Comparison of ENCODE assay signal across 9 mouse cellular contexts in the genomic region with DNA sequence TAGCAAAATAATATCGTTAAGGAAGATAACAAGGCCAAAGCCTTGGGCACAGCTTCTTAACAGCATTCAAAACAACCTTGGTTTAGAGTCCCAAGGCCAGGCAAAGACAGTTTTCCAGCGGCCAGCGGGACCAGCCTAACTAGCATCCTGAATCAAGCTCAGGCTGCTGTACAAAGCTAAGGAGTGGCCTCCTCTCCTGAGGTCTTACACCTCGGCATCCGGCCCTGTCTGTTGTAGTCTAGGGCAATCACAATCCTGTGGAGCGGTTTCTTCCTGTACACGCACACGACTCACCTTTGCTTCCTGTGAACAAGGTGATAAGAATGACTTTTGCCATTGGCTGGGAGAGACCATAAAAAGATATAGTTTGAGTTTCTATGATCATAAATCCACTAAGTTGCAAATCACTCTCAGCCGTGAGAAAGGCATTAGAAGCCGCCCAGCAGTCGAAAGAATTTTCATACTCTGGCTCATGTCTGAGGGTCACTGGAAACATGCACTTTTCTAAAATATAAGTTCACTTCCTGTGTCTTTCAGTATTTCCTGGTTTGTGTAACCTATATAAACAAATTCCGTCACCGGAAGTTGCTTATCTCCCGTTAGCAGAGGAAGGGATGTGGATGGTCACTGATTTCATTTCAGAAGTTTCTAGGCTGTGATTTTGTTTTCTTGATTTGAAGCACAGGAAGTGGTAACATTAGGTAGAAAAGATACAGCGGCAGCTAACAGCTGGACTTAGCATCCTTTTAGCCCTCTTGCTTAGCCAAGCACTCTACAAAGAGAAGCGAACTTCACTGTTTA. TPM values are rescaled to one million over a fixed set of nuclear protein-coding genes. Genes with fewer than 3 reads are reported as not detected.
DNase-seq lines count a peak whose midpoint lies in the region; ATAC-seq lines count a peak whose summit lies in the region.
"Had no signal": no experiment of that assay in that cellular context is flagged by ENCODE, and none has a peak within 500 bp of the region (broad histone marks: within the 10 kb centered on the region; RNA-seq: fewer than 3 reads in every experiment).

No protein-coding gene starts in this region.

- no peak overlapping the region for H3K4me2 ChIP-seq in kidney, embryonic 16.5 days (replicated peaks; ENCODE audit: low read depth, low read length)
- 0 out of 2 replicates have a peak overlapping the region, but pooled peaks have one; percentile 85 for H3K4me2 ChIP-seq in forebrain, embryonic 13.5 days
- H3K4me2 ChIP-seq in midbrain, embryonic 12.5 days (replicated peaks), result no peak overlapping the region

- no peaks in the 10 kb centered on the region for H3K9me3 ChIP-seq in kidney, embryonic 16.5 days (ENCODE audit: low read length)
- H3K9me3 ChIP-seq in forebrain, embryonic 13.5 days (replicated peaks), result no peaks in the 10 kb centered on the region
- no peaks in the 10 kb centered on the region for H3K9me3 ChIP-seq in midbrain, embryonic 12.5 days

- no peak overlapping the region for H3K4me3 ChIP-seq in kidney, embryonic 16.5 days (ENCODE audit: low read length)
- H3K4me3 ChIP-seq in forebrain, embryonic 13.5 days, result no peak overlapping the region
- H3K4me3 ChIP-seq in midbrain, embryonic 12.5 days, result no peak overlapping the region

- H3K36me3 ChIP-seq in kidney, embryonic 16.5 days (ENCODE audit: insufficient read depth, low read length), result no peaks in the 10 kb centered on the region
- no peaks in the 10 kb centered on the region for H3K36me3 ChIP-seq in forebrain, embryonic 13.5 days (ENCODE audit: poor library complexity, severe bottlenecking)
- no peaks in the 10 kb centered on the region for H3K36me3 ChIP-seq in midbrain, embryonic 12.5 days

- no peak overlapping the region for H3K9ac ChIP-seq in kidney, embryonic 16.5 days (replicated peaks; ENCODE audit: low read length)
- H3K9ac ChIP-seq in forebrain, embryonic 13.5 days, result 0 out of 2 replicates have a peak overlapping the region, but pooled peaks have one; percentile 5
- H3K9ac ChIP-seq in midbrain, embryonic 12.5 days (replicated peaks), result no peak overlapping the region; the same call in 1 of the 2 replicates

- no peak for DNase-seq in kidney, adult 8-10 months
- peak; percentile 70 for DNase-seq in ES-CJ7 (ENCODE audit: low read depth, low spot score)
- DNase-seq in cerebellum, adult 18-20 months, result no peak
- DNase-seq in layer of hippocampus, adult 11-12 months (ENCODE audit: low spot score), result no peak
- DNase-seq in left cerebral cortex, postnatal 10 days (ENCODE audit: extremely low spot score in 1 of 2, low spot score in 2 of 2), result no peak
- DNase-seq: kidney, postnatal 36 days had no signal

- WGBS in kidney, embryonic 16.5 days, result 39% methylated on average over 16 of the region's 16 CpGs
- 47% methylated on average over 16 of the region's 16 CpGs for WGBS in forebrain, embryonic 13.5 days
- WGBS in midbrain, embryonic 12.5 days, result 60% methylated on average over 16 of the region's 16 CpGs

- no peak for ATAC-seq in kidney, embryonic 16.5 days (ENCODE audit: low FRiP score, low TSS enrichment)
- no peak for ATAC-seq in forebrain, embryonic 13.5 days
- no peak for ATAC-seq in midbrain, embryonic 12.5 days (ENCODE audit: low FRiP score, low read depth)

- intact Hi-C loops in left cerebral cortex, postnatal 10 days (cut with DNase I), result loop anchor here (5.0 kb wide), 1 partner anchor 1004 kb away; no protein-coding TSS in a partner anchor

- peaks cover 38% of the 10 kb centered on the region for H3K4me1 ChIP-seq in kidney, embryonic 16.5 days (ENCODE audit: insufficient read depth, low read length)
- peaks cover 60% of the 10 kb centered on the region for H3K4me1 ChIP-seq in forebrain, embryonic 13.5 days
- peaks cover 37% of the 10 kb centered on the region for H3K4me1 ChIP-seq in midbrain, embryonic 12.5 days

- no peaks in the 10 kb centered on the region for H3K27me3 ChIP-seq in kidney, embryonic 16.5 days (ENCODE audit: insufficient read depth, low read length)
- no peaks in the 10 kb centered on the region for H3K27me3 ChIP-seq in forebrain, embryonic 13.5 days
- peaks cover 10% of the 10 kb centered on the region; the same call in 1 of the 2 replicates for H3K27me3 ChIP-seq in midbrain, embryonic 12.5 days

- peak overlapping the region; percentile 96 for H3K27ac ChIP-seq in kidney, embryonic 16.5 days (ENCODE audit: low read length)
- peak overlapping the region; percentile 99 for H3K27ac ChIP-seq in forebrain, embryonic 13.5 days
- H3K27ac ChIP-seq in midbrain, embryonic 12.5 days (replicated peaks), result peak overlapping the region; percentile 70

RNA-seq across cellular contexts. Expression of gene Enc1, which starts 2.5 kb away (rescaled TPM):
- 13.7 and 14.3 TPM in 2 replicates for polyA plus RNA-seq in kidney, embryonic 16.5 days (2015; fragmentation: Nextera tagmentation; extraction: Ambion mirVana)
- polyA plus RNA-seq in forebrain, embryonic 13.5 days (2015; fragmentation: Nextera tagmentation; extraction: Ambion mirVana), result 44.4 and 45.2 TPM in 2 replicates
- 21.9 and 22.0 TPM in 2 replicates for polyA plus RNA-seq in midbrain, embryonic 12.5 days (2016; fragmentation: Nextera tagmentation; extraction: Ambion mirVana)
- total RNA-seq in left cerebral cortex, postnatal 10 days (2021), result 100 to 1,000 TPM; 492 to 530 TPM

RNA-seq across cellular contexts. Expression of gene Hexb, which starts 40.2 kb away (rescaled TPM):
- 40.3 and 44.6 TPM in 2 replicates for polyA plus RNA-seq in kidney, embryonic 16.5 days (2015; fragmentation: Nextera tagmentation; extraction: Ambion mirVana)
- 21.4 and 21.6 TPM in 2 replicates for polyA plus RNA-seq in forebrain, embryonic 13.5 days (2015; fragmentation: Nextera tagmentation; extraction: Ambion mirVana)
- 23.8 and 24.2 TPM in 2 replicates for polyA plus RNA-seq in midbrain, embryonic 12.5 days (2016; fragmentation: Nextera tagmentation; extraction: Ambion mirVana)
- 10 to 100 TPM; 90.1 to 93.4 TPM for total RNA-seq in left cerebral cortex, postnatal 10 days (2021)
